Mouse (Mus musculus) frontal cortex, postnatal 10 days (tissue): Measurements from ENCODE around the gene Dctn1.
A peak's percentile ranks its signal among the peaks of the same experiment; 100 is the strongest.

ENCODE experiments used
- DNase-seq, 2 experiments: peaks; one replicate each; pipeline ENCODE4 v3.0.0; 2022; ENCODE audit warnings: low spot score in 2 of 2, mixed read lengths in 1 of 2

Gene Dctn1

DNA sequence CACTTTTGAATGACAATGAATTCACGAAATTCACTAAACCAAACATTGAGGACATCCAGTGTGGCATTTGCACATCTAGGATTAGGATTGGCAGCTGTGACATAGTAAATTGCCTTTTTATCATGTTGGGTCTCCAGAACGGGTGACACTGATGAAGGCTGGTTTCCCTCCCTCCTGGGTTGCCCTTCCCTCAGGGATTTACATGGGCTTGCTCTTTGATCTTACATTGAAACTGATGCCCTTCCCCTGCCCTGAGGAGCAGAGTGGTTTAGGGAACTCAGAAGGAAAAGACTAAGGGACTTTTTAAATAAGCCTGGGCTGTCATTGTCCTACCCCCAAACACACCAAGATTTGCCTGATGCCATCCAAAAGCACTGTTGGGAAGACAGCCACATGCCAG lies 65.8 kb downstream of the Dctn1 start:
- DNase-seq = no peak

DNA sequence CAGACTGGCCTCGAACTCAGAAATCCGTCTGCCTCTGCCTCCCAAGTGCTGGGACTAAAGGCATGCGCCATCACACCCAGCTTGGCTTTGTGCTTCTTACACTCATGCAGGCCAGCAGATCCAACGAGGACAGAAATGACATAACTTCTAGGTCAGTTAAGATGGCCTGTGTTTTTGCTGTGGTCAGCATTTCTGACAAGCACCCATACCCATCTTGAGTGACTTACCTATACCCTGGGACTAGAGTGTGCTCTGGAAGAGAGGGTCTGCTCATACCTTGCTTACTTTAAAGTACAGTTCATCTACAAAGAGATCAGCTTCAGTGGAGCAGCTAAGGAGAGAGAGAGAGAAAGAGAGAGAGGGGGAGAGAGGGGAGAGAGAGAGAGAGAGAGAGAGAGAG lies 67.6 kb downstream of the Dctn1 start:
- DNase-seq = no peak

DNA sequence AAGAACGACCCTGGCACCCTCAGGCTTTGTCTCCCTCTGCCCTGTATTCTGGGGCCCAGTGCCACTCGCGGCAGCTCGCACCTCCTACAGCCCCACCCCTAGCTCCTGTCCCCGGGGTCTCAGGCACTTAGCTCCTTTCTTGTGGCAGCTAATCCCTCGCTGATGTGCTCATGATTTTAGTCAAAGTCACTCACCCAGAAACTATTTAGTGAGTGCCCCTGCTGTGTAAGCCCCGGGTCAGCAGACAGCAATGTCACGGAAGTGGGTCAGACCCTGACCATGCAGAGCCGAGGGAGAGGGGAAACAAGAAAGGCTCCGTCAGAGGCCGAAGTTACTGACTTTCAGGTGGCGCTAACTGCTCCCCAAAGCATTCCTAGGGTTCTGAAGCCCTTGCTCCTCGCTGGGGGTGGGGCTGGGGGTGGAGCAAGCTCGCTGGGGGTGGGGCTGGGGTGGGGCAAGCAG lies 68.6 kb downstream of the Dctn1 start:
- DNase-seq = no peak

DNA sequence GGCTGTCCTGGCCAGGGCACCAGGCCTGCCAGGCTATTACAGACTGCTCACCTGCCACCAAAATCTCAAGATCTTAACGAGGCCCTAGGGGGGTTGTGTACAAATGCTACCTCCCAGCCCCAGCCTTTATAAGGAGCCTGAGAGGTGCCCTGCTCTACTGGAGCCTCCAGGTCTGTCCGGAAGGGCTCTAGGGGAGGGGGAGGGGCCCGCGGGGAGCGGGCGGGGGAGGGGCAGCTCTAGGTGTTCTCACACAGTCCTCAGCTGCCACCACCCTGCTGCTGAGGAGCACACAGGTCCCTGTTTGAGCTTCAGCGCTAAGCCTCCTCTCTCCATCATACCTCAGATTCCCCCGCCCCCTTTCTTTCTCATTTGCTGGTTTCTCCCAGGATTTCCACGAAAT lies 71.4 kb downstream of the Dctn1 start:
- DNase-seq = no peak

DNA sequence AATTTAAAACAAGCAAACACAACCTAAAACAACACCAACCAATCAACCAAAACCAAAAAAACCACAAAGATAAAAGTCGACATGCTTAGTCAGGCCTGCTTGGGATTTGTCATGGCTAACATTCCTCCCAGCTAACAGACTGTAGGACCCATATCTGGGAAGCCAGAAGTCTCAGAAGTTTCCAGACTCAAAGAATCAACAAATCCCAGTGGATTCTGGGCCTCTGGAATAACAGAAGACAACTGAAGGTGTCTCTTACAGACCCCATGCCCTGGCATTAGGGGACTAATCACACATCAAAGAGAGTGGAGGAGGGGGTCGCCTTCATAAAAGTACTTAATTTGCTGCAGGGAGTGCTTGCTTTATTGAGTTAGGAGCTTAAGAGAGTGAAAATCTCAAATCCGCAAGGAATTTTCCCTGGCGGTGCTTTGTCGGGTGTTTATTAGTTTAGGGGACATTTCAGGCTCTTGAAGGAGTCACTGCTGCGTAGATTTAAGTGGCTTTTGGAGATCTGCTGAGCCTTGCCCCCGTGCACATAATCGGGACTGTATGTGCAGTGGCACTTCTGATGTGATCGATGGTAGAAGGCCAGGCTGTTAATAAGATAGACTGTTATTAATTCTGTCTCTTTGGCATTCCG lies 78.8 kb downstream of the Dctn1 start:
- no peak for DNase-seq

DNA sequence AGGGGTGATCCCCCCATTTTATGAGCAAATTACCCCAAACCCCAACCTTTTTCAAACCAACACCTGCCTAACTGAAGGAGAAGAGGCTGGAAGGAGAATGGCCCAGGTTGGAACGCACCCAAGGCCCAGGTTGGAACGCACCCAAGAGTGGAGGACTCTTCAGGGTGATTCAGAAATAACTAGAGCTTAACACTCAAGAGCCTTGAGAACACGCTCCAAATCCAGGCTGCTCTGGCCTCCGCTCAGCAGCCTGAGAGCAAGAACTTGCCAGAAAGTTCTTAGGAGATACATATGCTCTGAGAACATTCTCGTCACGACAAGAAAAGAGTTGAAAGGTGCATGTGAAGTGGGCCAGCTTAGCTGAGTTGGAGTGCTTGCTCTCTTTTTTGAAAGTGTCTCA lies 79.4 kb downstream of the Dctn1 start:
- peak in 1 of 2 experiments; percentile 19 for DNase-seq

DNA sequence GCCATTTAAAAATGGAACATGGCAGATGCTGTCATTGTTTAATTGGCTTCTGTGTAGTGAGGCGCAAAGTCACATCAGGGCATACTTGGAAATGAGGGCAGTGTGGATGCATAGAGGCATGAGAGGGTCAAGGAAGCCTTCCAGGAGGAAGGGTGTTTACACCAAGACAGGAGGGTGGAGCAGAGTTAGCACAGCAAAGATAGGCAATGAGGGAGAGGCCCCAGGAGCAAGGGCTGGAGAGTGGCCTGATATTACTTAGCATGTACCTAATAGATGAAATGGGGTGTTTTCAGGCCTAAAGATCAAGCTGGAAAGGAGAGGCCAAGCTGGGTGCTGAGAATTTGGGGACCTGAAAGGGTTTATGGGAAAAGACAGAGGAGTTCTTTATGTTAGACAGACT lies 80.3 kb downstream of the Dctn1 start:
- no peak for DNase-seq

DNA sequence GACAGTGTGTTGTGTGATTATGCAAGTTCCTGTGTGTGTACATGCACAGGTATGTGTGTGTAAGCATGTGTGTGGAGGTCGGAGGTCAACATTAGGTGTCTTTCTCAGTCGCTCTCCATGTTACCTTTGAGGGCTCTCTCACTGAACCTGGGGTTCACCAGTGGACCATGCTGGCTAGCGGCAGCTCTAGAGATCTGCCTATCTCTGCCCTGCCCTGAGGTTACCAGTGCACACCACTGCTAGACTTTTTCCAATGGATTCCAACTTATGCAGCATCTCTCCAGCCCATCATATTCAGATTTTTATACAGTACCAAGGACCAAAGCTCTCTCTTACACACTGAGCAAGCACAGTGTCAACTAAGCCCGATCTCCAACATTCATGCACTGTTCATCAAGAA lies 81.0 kb downstream of the Dctn1 start:
- no peak for DNase-seq

DNA sequence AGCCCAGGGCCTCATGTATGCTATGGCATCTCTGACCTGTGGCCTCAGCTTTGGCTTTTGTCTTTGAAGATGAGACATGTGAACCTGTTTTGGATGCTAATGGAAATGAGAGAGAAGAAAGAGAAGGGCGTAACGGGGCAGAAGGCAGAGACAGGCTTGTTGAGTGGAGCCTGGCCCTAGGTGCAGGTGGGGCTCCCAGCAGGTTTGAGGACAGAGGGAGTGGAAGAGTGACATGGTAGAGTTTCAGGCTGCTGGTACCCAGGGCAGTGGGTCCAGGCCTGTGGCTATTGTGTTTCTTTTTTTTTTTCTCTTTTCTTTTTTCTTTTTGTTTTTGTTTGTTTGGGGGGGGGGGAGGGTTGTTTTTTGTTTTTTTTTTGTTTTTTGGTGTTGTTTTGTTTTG lies 81.4 kb downstream of the Dctn1 start:
- no peak for DNase-seq
